Mouse (Mus musculus): ENCODE results near the gene Ubxn10. TPM values are rescaled to one million over a fixed set of nuclear protein-coding genes. Genes with fewer than 3 reads are reported as not detected.

The Ubxn10 gene
- polyA plus RNA-seq, 1 experiment from 2014 or later: 1.5 TPM

DNA sequence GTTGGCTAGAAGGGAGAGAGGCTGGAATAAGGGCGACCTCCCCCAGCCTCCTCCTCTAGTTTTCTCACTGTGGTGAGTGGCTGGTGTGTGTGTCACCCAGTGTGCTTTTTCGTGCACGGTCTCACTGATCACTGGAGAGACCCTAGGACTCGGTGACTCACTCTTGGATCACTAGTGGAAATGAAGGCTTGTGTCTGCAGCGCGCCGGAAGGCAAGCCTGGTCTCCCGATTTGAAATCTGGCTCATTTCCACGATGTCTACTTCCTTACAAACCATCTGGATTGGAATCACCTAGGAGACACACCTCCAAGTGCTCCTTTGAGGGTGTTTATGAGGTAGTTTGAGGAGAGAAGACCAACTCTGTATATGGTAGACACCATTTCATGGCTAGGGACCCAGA is 9.9 kb upstream of the Ubxn10 start:
- Histone ChIP-seq H3K27me3 (ENCODE audit: control insufficient read depth, insufficient read depth, low read length) (no peaks in the 10 kb centered on the region), H3K4me3 (ENCODE audit: low read depth, low read length) (no peak overlapping the region), H3K9me3 (ENCODE audit: control insufficient read depth, low read length) (no peaks in the 10 kb centered on the region), H3K9ac (ENCODE audit: low read length) (no peak overlapping the region), H3K36me3 (ENCODE audit: control insufficient read depth, insufficient read depth, low read length) (no peaks in the 10 kb centered on the region), H3K27ac (ENCODE audit: low read depth, low read length) (no peak overlapping the region), H3K4me1 (ENCODE audit: control insufficient read depth, insufficient read depth, low read length) (no peaks in the 10 kb centered on the region; the same call in 1 of the 2 replicates), H3K4me2 (no peak overlapping the region)
- ATAC-seq (ENCODE audit: low FRiP score): no peak
- 90% methylated on average over 9 of the region's 9 CpGs for WGBS
- DNase-seq (ENCODE audit: low spot score, missing footprints): no peak

DNA sequence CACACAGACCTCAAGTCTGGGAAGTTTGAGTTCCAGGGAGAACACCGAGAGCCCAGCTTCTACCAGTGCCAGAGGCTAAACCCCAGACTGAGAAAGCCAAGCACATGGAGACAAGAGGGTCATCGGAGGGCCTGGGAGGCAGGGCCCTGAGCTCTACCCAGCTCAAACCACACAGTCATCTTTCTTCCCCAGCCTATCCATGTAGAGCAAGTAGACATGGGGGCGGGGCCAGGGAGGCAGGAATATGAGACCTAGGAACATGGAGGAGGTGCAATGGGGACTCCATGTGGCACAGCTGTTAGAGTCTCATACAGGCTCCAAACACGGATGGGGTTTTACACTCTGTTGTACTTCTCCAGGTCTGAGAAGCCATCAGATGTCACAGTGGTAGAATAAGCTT is 8.9 kb upstream of the Ubxn10 start:
- ATAC-seq (ENCODE audit: low FRiP score) (no peak), DNase-seq (ENCODE audit: low spot score, missing footprints) (no peak)
- Histone ChIP-seq H3K4me2 (no peak overlapping the region), H3K4me3 (ENCODE audit: low read depth, low read length) (no peak overlapping the region), H3K9ac (ENCODE audit: low read length) (no peak overlapping the region), H3K9me3 (ENCODE audit: control insufficient read depth, low read length) (no peaks in the 10 kb centered on the region), H3K27ac (ENCODE audit: low read depth, low read length) (no peak overlapping the region), H3K27me3 (ENCODE audit: control insufficient read depth, insufficient read depth, low read length) (no peaks in the 10 kb centered on the region), H3K4me1 (ENCODE audit: control insufficient read depth, insufficient read depth, low read length) (no peaks in the 10 kb centered on the region; the same call in 1 of the 2 replicates), H3K36me3 (ENCODE audit: control insufficient read depth, insufficient read depth, low read length) (no peaks in the 10 kb centered on the region)
- 66% methylated on average over 4 of the region's 4 CpGs for WGBS

DNA sequence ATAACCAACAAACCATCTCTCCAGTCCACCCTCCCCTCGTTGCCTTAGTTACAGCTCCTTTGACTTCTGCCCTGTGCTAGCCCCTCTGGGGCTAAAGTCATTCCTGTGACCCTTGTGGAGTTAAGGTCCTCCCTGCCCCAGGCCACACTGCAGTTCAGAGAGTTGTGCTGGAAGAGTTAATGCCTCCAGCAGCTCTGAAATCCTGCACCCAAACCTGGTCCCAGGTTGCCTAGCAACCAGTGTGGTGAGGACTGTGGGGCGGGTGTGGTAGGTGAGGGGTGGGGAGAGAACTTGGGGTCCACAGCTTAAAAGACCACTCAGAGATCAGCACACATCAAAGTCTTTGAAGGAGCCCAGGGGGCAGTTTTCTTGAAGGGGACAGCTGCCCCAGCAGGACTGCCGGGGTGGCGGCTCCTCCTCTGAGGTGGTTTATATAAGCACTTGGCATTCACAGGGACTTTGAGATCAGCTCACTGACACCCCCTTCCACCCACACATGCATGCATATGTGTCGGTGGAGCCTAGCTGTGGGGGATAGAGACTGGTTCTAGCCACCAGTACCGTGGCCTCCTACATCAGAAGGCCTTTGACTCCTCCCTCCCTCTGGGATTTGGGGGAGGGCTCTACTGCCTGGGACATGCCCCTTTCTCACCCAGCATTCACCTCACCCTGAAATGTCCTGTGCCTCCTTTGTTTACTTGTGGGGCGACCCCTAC is 2.3 kb upstream of the Ubxn10 start:
- DNase-seq (ENCODE audit: low spot score, missing footprints) (peak; percentile 86), ATAC-seq (ENCODE audit: low FRiP score) (0 out of 2 replicates have a peak, but pooled peaks have one; percentile 33)
- H3K27ac ChIP-seq (ENCODE audit: low read depth, low read length): no peak overlapping the region
- no peaks in the 10 kb centered on the region for H3K9me3 ChIP-seq (ENCODE audit: control insufficient read depth, low read length)
- H3K4me1 ChIP-seq (ENCODE audit: control insufficient read depth, insufficient read depth, low read length): peaks cover 12% of the 10 kb centered on the region
- H3K4me2 ChIP-seq: no peak overlapping the region
- WGBS: 11% methylated on average over 7 of the region's 7 CpGs
- no peaks in the 10 kb centered on the region for H3K27me3 ChIP-seq (ENCODE audit: control insufficient read depth, insufficient read depth, low read length)
- no peaks in the 10 kb centered on the region for H3K36me3 ChIP-seq (ENCODE audit: control insufficient read depth, insufficient read depth, low read length)
- H3K9ac ChIP-seq (ENCODE audit: low read length): no peak overlapping the region
- H3K4me3 ChIP-seq (ENCODE audit: low read depth, low read length): no peak overlapping the region

DNA sequence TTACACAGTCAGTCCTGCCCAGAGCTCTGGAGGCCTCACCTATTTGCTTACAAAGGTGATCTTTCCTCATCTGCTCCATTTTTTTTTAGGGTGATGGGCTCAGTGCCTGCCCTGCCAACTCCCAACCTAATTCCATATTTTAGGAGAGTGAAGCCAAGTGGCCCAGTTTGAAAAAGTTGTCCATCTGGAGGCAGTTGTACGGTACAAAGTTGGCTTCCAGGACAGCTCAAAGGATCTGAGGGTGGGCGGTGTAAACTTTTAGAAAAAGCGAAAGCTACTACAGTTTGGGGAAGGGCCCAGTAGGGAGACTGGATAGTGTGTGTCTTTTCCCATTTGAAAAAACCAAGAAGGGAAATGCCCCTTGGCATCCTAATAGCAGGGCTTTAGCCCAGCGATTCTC is 2.1 kb downstream of the Ubxn10 start:
- no peaks in the 10 kb centered on the region for H3K36me3 ChIP-seq (ENCODE audit: control insufficient read depth, insufficient read depth, low read length)
- H3K4me1 ChIP-seq (ENCODE audit: control insufficient read depth, insufficient read depth, low read length): peaks cover 12% of the 10 kb centered on the region
- no peak overlapping the region for H3K9ac ChIP-seq (ENCODE audit: low read length)
- WGBS: 97% methylated on average over 4 of the region's 4 CpGs
- ATAC-seq (ENCODE audit: low FRiP score): no peak
- H3K4me2 ChIP-seq: no peak overlapping the region
- H3K27me3 ChIP-seq (ENCODE audit: control insufficient read depth, insufficient read depth, low read length): no peaks in the 10 kb centered on the region
- H3K27ac ChIP-seq (ENCODE audit: low read depth, low read length): no peak overlapping the region
- no peak overlapping the region for H3K4me3 ChIP-seq (ENCODE audit: low read depth, low read length)
- no peaks in the 10 kb centered on the region for H3K9me3 ChIP-seq (ENCODE audit: control insufficient read depth, low read length)
- DNase-seq (ENCODE audit: low spot score, missing footprints): no peak

DNA sequence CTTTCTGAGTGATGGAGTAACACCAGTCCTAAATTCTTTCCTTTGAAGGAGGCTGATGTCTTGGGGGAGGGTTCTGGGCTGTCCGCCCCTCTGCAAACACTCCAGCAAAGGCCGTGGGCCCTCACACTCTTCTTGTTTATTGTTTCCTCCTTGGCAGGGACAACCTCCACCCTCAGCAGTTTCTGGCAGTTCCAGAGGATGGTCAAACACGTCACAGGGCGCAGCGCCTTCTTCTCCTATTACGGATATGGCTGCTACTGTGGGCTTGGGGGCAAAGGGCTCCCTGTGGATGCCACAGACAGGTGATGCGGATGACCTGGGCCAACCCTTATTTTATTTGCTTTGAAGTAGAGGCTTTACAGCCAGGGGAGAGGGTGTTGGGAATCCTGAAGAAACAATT is 2.9 kb downstream of the Ubxn10 start:
- Histone ChIP-seq H3K9ac (ENCODE audit: low read length) (no peak overlapping the region), H3K27ac (ENCODE audit: low read depth, low read length) (no peak overlapping the region), H3K4me2 (no peak overlapping the region), H3K9me3 (ENCODE audit: control insufficient read depth, low read length) (no peaks in the 10 kb centered on the region), H3K27me3 (ENCODE audit: control insufficient read depth, insufficient read depth, low read length) (no peaks in the 10 kb centered on the region), H3K36me3 (ENCODE audit: control insufficient read depth, insufficient read depth, low read length) (no peaks in the 10 kb centered on the region), H3K4me3 (ENCODE audit: low read depth, low read length) (no peak overlapping the region), H3K4me1 (ENCODE audit: control insufficient read depth, insufficient read depth, low read length) (peaks cover 7% of the 10 kb centered on the region)
- no peak for DNase-seq (ENCODE audit: low spot score, missing footprints)
- ATAC-seq (ENCODE audit: low FRiP score): no peak
- 89% methylated on average over 7 of the region's 7 CpGs for WGBS

DNA sequence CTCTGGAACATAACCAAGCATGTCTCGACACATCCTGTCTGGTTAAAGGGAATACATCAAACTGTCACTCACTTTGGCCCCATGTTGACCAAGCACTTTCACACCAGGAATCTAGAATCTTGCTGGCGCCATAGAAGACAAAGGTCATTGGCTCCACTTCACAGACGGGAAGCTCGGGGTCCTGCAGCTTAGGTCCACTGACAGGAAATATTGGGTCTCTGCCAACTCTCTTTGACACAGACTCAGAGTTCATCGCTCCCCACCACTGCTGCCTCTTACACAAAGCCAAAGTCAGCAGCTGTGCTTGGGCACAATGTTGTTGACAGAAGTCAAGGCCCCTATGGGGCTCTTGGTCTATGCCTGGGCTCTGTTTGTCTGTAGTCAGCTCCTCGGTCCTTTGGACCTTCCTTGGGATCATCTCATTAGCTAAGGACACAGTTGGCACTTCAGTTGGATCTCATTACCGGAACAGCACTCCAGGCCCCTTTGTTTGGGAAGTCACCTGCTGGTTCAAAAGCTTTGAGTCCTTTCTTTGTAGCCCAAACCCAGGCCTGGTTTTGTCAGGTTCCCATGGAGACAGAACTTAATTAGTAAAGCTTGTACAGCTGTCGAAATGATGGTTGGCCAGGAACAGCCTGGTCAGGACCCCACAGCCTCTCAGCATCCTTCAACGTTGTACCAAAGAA is 7.8 kb downstream of the Ubxn10 start:
- Histone ChIP-seq H3K27me3 (ENCODE audit: control insufficient read depth, insufficient read depth, low read length) (no peaks in the 10 kb centered on the region), H3K27ac (ENCODE audit: low read depth, low read length) (no peak overlapping the region), H3K4me2 (no peak overlapping the region), H3K4me1 (ENCODE audit: control insufficient read depth, insufficient read depth, low read length) (peaks cover 7% of the 10 kb centered on the region), H3K9me3 (ENCODE audit: control insufficient read depth, low read length) (no peaks in the 10 kb centered on the region), H3K36me3 (ENCODE audit: control insufficient read depth, insufficient read depth, low read length) (no peaks in the 10 kb centered on the region), H3K4me3 (ENCODE audit: low read depth, low read length) (no peak overlapping the region), H3K9ac (ENCODE audit: low read length) (no peak overlapping the region)
- peak; percentile 87 for DNase-seq (ENCODE audit: low spot score, missing footprints)
- ATAC-seq (ENCODE audit: low FRiP score): peak; percentile 40; the same call in 1 of the 2 replicates
- WGBS: 32% methylated on average over 9 of the region's 9 CpGs

DNA sequence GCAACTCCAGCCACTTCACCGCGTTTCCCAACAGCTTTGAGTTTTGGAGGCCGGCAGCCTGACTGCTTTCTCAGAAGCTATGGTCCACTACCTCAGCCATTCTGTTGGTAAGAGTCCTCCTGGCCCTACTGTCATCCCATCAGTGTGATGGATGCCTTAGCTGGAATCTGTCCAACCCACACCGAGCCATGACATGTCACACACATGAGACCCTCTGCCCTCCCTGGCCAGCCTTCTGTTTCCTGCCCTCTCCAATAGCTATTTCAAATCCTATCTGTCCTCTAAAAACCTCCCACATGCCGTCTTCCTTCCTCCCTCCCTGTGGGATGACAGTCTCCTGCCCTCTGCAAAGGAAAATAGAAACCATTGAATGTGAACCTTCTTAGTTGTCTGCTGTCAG is 11.2 kb downstream of the Ubxn10 start:
- no peaks in the 10 kb centered on the region for H3K36me3 ChIP-seq (ENCODE audit: control insufficient read depth, insufficient read depth, low read length)
- H3K4me3 ChIP-seq (ENCODE audit: low read depth, low read length): no peak overlapping the region
- DNase-seq (ENCODE audit: low spot score, missing footprints) (no peak), ATAC-seq (ENCODE audit: low FRiP score) (no peak)
- H3K4me1 ChIP-seq (ENCODE audit: control insufficient read depth, insufficient read depth, low read length): peaks cover 7% of the 10 kb centered on the region
- no peak overlapping the region for H3K4me2 ChIP-seq
- no peak overlapping the region for H3K9ac ChIP-seq (ENCODE audit: low read length)
- H3K27ac ChIP-seq (ENCODE audit: low read depth, low read length): no peak overlapping the region
- H3K27me3 ChIP-seq (ENCODE audit: control insufficient read depth, insufficient read depth, low read length): no peaks in the 10 kb centered on the region
- H3K9me3 ChIP-seq (ENCODE audit: control insufficient read depth, low read length): no peaks in the 10 kb centered on the region
- 87% methylated on average over 5 of the region's 5 CpGs for WGBS

DNA sequence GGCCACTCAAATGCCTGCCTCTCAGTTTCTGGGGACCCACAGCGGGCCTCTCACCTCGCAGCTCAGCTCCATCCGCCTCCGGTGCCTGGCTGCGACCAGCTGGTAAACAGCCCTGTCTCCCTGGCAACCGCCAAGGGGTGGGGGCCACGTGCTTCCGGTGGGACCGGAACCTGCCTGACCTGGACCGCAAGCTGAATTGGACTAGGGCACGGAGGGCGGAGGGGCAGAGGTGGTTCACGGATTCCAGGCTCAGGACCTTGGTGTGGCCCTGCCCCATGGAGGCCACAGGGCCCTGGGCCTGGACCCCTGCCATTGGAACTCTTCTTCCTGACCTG is 11.9 kb downstream of the Ubxn10 start:
- Histone ChIP-seq H3K4me2 (peak overlapping the region; percentile 47), H3K36me3 (ENCODE audit: control insufficient read depth, insufficient read depth, low read length) (no peaks in the 10 kb centered on the region), H3K4me3 (ENCODE audit: low read depth, low read length) (peak overlapping the region; percentile 24; the same call in 1 of the 2 replicates), H3K9ac (ENCODE audit: low read length) (peak overlapping the region; percentile 52), H3K4me1 (ENCODE audit: control insufficient read depth, insufficient read depth, low read length) (peaks cover 7% of the 10 kb centered on the region), H3K27me3 (ENCODE audit: control insufficient read depth, insufficient read depth, low read length) (no peaks in the 10 kb centered on the region), H3K27ac (ENCODE audit: low read depth, low read length) (no peak overlapping the region), H3K9me3 (ENCODE audit: control insufficient read depth, low read length) (no peaks in the 10 kb centered on the region)
- 6% methylated on average over 13 of the region's 13 CpGs for WGBS
- DNase-seq (ENCODE audit: low spot score, missing footprints) (peak; percentile 92), ATAC-seq (ENCODE audit: low FRiP score) (peak; percentile 77)

DNA sequence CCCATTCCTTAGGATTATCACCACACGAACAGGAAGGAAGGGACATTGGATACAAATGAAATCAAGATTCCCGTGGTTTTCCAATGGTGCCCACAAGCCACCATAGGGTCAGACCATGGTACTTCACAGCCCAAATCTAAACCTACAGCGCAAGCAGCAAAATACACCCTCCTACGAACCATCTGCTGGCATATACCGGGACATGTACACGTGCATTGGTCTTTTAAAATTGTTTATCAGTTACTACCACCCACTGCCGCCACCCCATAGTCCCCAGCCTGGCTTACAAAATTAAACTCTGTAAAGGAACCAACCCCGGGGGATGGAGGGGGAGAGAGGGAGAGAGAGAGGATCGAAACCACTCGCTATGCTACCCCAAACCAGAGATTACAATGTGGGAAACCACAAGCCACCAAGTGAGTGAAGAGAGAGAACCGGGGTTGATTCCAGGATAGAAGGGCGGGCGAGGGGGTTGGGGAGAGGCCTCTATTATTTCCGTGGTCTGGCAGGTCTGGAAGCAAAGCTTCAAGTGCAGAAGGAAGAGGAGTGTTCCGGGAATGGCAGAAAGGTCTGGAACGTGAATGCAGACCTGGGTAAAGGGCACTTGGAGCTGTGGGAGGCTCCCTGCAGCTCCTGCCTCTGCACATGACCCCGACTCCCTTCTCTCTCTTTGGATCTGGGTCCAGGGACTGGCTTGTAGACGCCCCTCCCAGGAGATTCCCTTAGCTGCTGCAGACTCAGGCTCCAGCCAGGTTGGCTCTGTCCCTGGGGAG is 12.4 kb downstream of the Ubxn10 start, which contains the start of gene Pla2g2c:
Gene Pla2g2c, plus strand, starts transcription at position 439 of the 773 bp plus-strand sequence.
- no peak for ATAC-seq (ENCODE audit: low FRiP score)
- peak within 1 kb of the TSS; percentile 52 for H3K9ac ChIP-seq (ENCODE audit: low read length)
- H3K9me3 ChIP-seq (ENCODE audit: control insufficient read depth, low read length): no peaks in the 10 kb centered on the region
- peak within 1 kb of the TSS; percentile 47 for H3K4me2 ChIP-seq
- H3K36me3 ChIP-seq (ENCODE audit: control insufficient read depth, insufficient read depth, low read length): no peaks in the 10 kb centered on the region
- peak within 1 kb of the TSS; percentile 24; the same call in 1 of the 2 replicates for H3K4me3 ChIP-seq (ENCODE audit: low read depth, low read length)
- no peak for DNase-seq (ENCODE audit: low spot score, missing footprints)
- WGBS: 53% methylated on average over 18 of the region's 18 CpGs
- H3K27me3 ChIP-seq (ENCODE audit: control insufficient read depth, insufficient read depth, low read length): no peaks in the 10 kb centered on the region
- H3K27ac ChIP-seq (ENCODE audit: low read depth, low read length): no peak within 1 kb of the TSS
- H3K4me1 ChIP-seq (ENCODE audit: control insufficient read depth, insufficient read depth, low read length): peaks cover 7% of the 10 kb centered on the region
